In the genomic region with DNA sequence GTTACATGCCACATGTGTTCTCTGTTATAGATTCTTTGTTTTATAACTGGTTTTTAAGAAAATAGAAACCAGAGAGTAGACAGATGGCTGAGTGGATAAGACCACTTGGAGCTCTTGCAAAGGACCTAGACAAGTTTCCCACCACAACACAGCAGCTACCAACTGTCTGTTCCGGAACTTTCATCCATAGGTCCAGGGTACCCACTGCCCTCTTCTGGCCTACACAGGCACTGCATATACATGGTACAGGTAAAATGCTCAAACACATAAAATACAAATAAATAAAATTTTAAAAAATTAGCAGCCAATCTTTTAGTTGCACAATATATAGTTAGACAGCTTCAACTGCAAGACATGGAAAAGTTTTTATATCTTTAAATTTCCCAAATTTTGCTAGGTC, we compare ENCODE assay signal across 18 mouse cellular contexts.
DNase-seq lines count a peak whose midpoint lies in the region; ATAC-seq and TF ChIP-seq lines count a peak whose summit lies in the region.
"Had no signal": no experiment of that assay in that cellular context is flagged by ENCODE, and none has a peak within 500 bp of the region (broad histone marks: within the 10 kb centered on the region; RNA-seq: fewer than 3 reads in every experiment).

No protein-coding gene starts in this region.

- H3K4me1 ChIP-seq in kidney, embryonic 14.5 days (ENCODE audit: control insufficient read depth, insufficient read depth, low read length), result no peaks in the 10 kb centered on the region
- no peaks in the 10 kb centered on the region for H3K4me1 ChIP-seq in small intestine, adult 2 months (ENCODE audit: control insufficient read depth, insufficient read depth, insufficient read length, low read length)
- H3K4me1 ChIP-seq: embryonic facial prominence, embryonic 12.5 days; hindbrain, embryonic 13.5 days; liver, embryonic 13.5 days; midbrain, embryonic 13.5 days; neural tube, embryonic 15.5 days; stomach, embryonic 15.5 days had no signal

- H3K27me3 ChIP-seq in kidney, embryonic 14.5 days (ENCODE audit: control insufficient read depth, insufficient read depth, low read length), result no peaks in the 10 kb centered on the region
- H3K27me3 ChIP-seq in small intestine, adult 2 months (ENCODE audit: control insufficient read depth, insufficient read depth, low read length), result no peaks in the 10 kb centered on the region
- H3K27me3 ChIP-seq: embryonic facial prominence, embryonic 12.5 days; hindbrain, embryonic 13.5 days; liver, embryonic 13.5 days; midbrain, embryonic 13.5 days; neural tube, embryonic 15.5 days; stomach, embryonic 15.5 days had no signal

- no peak overlapping the region for H3K4me3 ChIP-seq in kidney, embryonic 14.5 days (ENCODE audit: low read length)
- H3K4me3 ChIP-seq in small intestine, adult 2 months (ENCODE audit: low read depth, low read length), result no peak overlapping the region
- H3K4me3 ChIP-seq: embryonic facial prominence, embryonic 12.5 days; hindbrain, embryonic 13.5 days; liver, embryonic 13.5 days; midbrain, embryonic 13.5 days; neural tube, embryonic 15.5 days; stomach, embryonic 15.5 days had no signal

- H3K9ac ChIP-seq in kidney, embryonic 14.5 days (ENCODE audit: low read depth, low read length), result no peak overlapping the region
- H3K9ac ChIP-seq: embryonic facial prominence, embryonic 12.5 days; hindbrain, embryonic 13.5 days; liver, embryonic 13.5 days; midbrain, embryonic 13.5 days; neural tube, embryonic 15.5 days; stomach, embryonic 15.5 days had no signal

- H3K36me3 ChIP-seq in kidney, embryonic 14.5 days (ENCODE audit: control insufficient read depth, insufficient read depth, low read length), result no peaks in the 10 kb centered on the region
- H3K36me3 ChIP-seq in small intestine, adult 2 months (ENCODE audit: control insufficient read depth, insufficient read depth, low read length), result no peaks in the 10 kb centered on the region
- H3K36me3 ChIP-seq: embryonic facial prominence, embryonic 12.5 days; hindbrain, embryonic 13.5 days; liver, embryonic 13.5 days; neural tube, embryonic 15.5 days; stomach, embryonic 15.5 days had no signal

- ATAC-seq in kidney, embryonic 14.5 days (ENCODE audit: low FRiP score, low TSS enrichment), result no peak
- ATAC-seq: forebrain, embryonic 16.5 days; midbrain, embryonic 13.5 days had no signal

- no peak overlapping the region for H3K4me2 ChIP-seq in kidney, embryonic 14.5 days (replicated peaks; ENCODE audit: low read depth, low read length)
- H3K4me2 ChIP-seq: embryonic facial prominence, embryonic 12.5 days; hindbrain, embryonic 13.5 days; liver, embryonic 13.5 days; midbrain, embryonic 13.5 days; neural tube, embryonic 15.5 days; stomach, embryonic 15.5 days had no signal

- TF ChIP-seq CTCF in small intestine, adult 2 months (IDR thresholded peaks at IDR 0.05; ENCODE audit: extremely low read depth, insufficient read length, insufficient replicate concordance, low read depth, low read length), result peak; percentile 48; the same call in 1 of the 2 replicates

- no peak for TF ChIP-seq POLR2A in small intestine, adult 2 months (IDR thresholded peaks at IDR 0.05; ENCODE audit: low read depth, low read length)

- H3K27ac ChIP-seq in kidney, embryonic 14.5 days (ENCODE audit: low read depth, low read length), result no peak overlapping the region
- H3K27ac ChIP-seq in small intestine, adult 2 months (ENCODE audit: insufficient read depth, low read depth, low read length), result no peak overlapping the region
- H3K27ac ChIP-seq: embryonic facial prominence, embryonic 12.5 days; hindbrain, embryonic 13.5 days; liver, embryonic 13.5 days; midbrain, embryonic 13.5 days; neural tube, embryonic 15.5 days; stomach, embryonic 15.5 days had no signal

- 96% methylated on average over 1 of the region's 1 CpGs for WGBS in kidney, embryonic 14.5 days
- WGBS in small intestine, adult 2 months, result 84% methylated on average over 1 of the region's 1 CpGs

- no peaks in the 10 kb centered on the region for H3K9me3 ChIP-seq in kidney, embryonic 14.5 days (ENCODE audit: control insufficient read depth, low read length)
- H3K9me3 ChIP-seq: embryonic facial prominence, embryonic 12.5 days; hindbrain, embryonic 13.5 days; liver, embryonic 13.5 days; midbrain, embryonic 13.5 days; neural tube, embryonic 15.5 days; stomach, embryonic 15.5 days had no signal

- DNase-seq in kidney, adult 18-20 months, result peak; percentile 21
- DNase-seq in lung, postnatal 36 days, result peak; percentile 12
- no peak for DNase-seq in lung, postnatal 4 days
- DNase-seq in NIH3T3 (ENCODE audit: low read depth), result peak; percentile 25
- no peak for DNase-seq in urinary bladder, adult 2 months (ENCODE audit: low spot score)
- DNase-seq: cerebellum, adult 8-10 months; heart, adult 11 months; layer of hippocampus, postnatal 36 days; liver, embryonic 13.5 days; right cerebral cortex, postnatal 14 days had no signal

Comparison
In these comparisons a context has a peak if more than half of its experiments do, and no peak if none do; other contexts are left out.
1. DNase-seq: peak in kidney, adult 18-20 months (single experiment), lung, postnatal 36 days (single experiment) and NIH3T3 (single experiment); none in lung, postnatal 4 days (0 of 2) and urinary bladder, adult 2 months (single experiment).